Mouse (Mus musculus) urinary bladder, adult 18-20 months (tissue): ENCODE data around the gene Dctpp1.
"Not testable (repeated sequence)": the region's sequence is repeated elsewhere in the genome, so short reads cannot be mapped to it uniquely, and the experiment has no call there.

Experiments used
- DNase-seq, 2 experiments: peaks; one replicate each; pipeline ENCODE4 v3.0.0; 2022; ENCODE audit warnings: low spot score in 2 of 2, mixed read lengths in 2 of 2

The Dctpp1 gene

DNA sequence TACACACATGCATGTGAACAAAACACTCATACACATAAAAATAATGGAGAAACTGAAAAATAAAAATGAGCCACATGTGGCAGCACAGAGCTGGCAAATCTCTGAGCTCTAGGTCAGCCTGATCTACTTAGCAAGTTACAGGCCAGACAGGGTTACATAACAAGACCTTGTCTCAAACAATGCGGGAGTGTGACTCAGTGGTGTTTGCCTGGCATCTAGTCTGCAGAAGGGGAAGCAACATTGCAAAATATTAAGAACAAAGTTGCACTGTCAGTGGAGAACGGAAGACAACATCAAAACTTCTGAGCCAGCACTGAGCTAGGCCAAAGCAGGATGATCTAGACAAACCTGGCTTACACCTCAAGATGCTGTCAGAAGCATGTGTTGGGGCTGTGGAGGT lies 9.7 kb upstream of the Dctpp1 start:
- DNase-seq: no peak

DNA sequence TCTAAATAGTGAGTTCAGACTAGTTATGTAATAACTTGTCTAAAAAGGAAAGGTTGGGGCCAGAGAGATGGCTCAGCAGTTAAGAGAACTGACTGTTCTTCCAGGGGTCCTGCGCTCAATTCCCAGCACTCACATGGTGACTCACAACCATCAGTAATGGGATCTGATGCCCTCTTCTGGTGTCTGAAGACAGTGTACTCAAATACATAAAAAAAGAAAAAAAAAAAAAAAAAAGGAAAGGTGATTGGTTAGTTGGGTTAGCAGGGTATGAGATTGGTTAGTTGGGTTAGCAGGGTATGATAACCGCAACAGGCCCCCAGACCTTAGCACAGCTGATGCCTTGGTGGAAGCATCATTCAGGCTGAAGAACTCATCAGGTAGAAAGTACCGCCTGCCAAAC lies 3.0 kb upstream of the Dctpp1 start:
- DNase-seq: no peak

DNA sequence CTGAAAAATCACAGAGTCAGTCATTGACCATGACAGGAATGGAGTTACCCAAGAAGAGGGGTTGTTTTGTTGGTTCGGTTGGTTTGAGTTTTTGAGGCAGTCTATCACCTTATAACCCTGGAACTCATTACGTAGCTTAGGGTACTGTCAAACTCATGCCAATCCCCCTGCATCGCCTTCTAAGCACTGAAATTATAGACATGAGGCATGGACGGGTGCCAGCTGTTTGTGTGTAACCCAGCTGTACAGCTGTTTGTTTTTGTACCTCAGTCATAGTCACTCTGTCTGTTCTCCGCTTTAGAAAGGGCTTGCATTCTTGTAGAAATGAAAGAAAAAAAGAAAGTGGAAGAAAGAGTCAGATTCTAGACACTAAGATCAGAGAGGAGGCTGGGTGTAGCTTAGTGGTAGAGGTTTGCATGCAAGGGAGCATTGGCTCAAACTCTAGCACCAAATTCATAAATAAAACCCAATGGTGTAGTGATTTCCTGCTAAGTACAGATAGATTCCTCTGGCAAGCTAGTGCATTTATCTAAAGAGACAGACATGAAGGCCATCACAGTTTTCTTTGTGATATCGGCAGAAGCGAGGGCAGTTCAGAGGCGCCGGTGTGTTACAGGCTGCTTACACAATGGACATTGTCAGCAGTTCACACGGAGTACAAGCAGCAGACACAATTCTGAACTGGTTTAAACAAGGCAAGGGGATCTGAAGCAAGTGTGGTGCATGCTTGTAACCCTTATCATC lies 1.9 kb upstream of the Dctpp1 start:
- DNase-seq: no peak

DNA sequence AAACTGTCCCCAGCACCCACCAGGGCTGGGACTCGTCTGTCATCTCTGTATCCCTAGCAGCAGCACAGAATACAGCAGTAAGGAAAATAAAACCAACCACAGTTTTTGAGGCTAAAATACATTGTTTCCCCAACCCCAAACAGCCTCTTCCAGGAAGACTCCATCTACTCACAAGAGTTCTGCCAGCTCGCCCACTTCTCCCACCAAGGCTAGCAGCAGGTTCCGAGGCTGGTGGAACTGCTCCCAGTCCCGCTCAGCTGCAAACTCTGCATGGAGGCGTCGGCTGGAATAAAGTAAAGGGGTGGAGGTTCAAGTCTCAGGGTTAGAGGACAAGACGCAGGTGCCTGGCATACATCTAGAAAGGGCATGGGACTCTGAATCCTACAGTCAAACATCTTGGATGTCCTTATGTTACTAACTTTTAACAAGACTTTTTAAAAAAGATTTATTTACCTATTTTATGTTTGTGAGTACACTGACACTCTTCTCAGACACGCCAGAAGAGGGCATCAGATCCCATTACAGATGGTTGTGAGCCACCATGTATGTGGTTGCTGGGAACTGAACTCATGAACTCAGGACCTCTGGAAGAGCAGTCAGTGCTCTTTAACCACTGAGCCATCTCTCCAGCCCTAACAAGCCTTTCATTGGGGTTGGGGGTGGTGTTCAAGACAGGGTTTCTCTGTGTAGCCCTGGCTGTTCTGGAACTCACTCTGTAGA lies 1.2 kb downstream of the Dctpp1 start:
- no peak for DNase-seq

DNA sequence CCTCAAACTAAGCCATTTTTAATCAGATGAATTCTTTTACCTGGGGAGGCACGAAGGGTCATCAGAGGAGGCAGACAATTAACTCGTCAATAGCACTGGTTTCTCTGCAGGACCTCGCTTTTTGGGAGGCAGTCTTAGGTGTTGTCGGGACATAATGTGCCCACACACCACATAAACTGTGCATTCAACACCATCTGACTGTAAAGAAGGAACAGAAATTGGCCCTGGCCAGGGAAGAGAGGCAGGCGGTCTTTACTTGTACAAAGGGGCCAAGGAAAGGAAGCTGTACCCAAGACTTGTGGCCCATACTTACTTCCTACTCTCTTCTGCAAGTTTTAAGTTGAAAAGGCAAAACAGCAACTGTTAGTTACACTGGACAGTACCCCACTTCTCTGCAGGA lies 4.0 kb downstream of the Dctpp1 start:
- no peak for DNase-seq

DNA sequence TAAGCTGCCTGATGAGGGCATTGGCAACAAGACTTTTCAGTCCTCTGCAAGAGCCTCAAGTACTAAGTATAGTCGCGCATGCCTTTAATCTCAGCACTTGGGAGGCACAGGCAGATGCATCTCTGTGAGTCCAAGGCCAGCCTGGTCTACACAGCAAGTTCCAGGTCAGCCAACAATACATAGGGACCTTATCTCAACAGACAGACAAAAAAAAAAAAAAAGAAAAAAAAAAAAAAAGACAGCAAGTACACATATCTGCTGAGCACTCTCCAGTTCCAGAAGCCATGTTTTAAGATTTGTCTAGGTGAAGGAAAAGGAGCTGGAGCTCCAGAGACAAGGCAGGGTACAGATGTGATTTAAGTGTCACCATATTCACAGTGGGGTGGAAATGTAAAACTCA lies 4.5 kb downstream of the Dctpp1 start:
- no peak for DNase-seq

DNA sequence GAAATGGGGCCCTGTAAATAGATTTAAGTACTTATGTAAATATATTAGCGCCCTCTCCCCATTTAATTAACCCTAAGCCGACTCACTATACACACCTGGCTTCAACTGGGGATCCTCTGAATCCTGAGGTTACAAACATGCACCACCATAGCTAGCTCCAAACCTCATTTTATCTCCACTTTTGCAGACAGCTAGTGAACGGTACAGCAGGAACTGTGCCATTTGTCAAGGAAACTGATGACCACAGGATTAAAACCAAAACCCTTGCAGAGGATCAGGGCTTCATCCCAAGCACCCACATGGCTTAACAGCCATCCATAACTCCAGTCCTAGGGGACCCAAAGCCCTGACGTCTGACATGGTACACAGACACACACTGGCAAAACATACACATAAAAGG lies 5.5 kb downstream of the Dctpp1 start:
- DNase-seq: no peak

DNA sequence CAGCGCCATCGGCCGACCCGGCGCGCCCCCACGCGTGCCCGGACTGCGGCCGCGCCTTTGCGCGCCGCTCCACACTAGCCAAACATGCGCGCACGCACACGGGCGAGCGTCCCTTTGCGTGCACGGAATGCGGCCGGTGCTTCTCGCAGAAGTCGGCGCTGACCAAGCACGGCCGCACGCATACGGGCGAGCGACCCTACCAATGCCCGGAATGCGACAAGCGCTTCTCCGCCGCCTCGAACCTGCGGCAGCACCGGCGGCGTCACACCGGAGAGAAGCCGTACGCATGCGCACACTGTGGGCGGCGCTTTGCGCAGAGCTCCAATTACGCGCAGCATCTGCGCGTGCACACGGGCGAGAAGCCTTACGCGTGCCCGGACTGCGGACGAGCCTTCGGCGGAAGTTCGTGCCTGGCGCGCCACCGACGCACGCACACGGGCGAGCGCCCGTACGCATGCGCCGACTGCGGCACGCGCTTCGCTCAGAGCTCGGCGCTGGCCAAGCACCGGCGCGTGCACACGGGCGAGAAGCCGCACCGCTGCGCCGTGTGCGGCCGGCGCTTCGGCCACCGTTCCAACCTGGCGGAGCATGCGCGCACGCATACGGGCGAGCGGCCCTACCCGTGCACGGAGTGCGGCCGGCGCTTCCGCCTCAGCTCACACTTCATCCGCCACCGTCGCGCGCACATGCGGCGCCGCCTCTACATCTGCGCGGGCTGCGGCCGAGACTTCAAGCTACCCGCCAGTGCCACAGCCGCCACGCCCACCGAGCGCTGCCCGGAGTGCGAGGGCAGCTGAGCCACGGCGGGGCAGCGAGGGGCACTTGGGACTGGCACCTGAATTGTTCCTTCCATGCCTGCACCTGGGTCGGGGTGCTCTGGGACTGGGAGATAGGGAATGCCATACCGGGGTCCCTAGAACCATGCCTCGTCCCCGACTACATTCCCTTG lies 6.4 kb downstream of the Dctpp1 start:
- DNase-seq: peak; percentile 86 to 91

DNA sequence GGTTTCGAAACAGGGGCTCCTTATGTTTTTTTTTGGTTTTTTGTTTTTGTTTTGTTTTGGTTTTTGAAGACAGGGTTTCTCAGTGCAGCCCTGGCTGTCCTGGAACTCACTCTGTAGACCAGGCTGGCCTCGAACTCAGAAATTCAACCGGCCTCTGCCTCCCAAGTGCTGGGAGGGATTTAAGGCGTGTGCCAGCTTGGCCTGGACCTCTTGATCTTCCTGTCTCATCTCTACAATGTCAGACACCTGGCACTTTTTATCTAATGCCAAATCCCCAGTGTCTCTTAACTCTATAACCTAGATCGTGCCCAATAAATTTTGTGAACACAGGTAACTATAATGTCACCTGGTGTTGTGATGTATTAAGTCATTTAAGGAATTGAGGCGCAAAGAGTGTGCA lies 7.2 kb downstream of the Dctpp1 start:
- DNase-seq: no peak

DNA sequence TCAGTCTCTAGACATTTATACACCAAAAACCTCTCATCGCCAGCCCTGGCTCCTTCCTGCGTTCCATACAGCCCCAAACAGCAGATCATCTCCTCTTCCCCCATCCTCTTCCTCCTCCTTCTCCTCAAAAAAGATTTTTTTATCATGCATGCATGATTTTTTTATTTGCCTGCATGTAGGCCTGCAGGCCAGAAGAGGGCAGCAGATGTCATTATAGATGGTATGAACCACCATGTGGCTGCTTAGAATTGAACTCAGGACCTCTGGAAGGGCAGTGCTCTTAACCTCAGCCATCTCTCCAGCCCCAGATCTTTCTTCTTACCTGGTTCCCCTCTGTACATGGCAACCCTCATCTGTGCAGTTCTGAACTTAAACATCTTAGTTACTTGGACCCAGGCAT lies 8.1 kb downstream of the Dctpp1 start:
- no peak for DNase-seq

DNA sequence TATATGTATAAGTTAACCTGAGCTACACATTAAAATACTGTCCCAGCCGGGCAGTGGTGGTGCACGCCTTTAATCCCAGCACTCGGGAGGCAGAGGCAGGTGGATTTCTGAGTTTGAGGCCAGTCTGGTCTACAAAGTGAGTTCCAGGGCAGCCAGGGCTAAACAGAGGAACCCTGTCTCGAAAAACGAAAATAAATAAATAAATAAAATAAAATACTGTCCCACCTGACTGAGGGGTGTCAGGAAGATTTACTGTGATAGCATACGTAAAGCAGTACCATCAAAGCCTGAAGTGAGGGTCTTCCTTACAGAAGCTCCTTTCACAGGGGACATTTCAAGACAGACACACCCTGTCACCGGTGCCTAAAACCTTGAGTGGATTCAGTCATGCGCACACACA lies 10.0 kb downstream of the Dctpp1 start:
- DNase-seq: not testable (repeated sequence)

DNA sequence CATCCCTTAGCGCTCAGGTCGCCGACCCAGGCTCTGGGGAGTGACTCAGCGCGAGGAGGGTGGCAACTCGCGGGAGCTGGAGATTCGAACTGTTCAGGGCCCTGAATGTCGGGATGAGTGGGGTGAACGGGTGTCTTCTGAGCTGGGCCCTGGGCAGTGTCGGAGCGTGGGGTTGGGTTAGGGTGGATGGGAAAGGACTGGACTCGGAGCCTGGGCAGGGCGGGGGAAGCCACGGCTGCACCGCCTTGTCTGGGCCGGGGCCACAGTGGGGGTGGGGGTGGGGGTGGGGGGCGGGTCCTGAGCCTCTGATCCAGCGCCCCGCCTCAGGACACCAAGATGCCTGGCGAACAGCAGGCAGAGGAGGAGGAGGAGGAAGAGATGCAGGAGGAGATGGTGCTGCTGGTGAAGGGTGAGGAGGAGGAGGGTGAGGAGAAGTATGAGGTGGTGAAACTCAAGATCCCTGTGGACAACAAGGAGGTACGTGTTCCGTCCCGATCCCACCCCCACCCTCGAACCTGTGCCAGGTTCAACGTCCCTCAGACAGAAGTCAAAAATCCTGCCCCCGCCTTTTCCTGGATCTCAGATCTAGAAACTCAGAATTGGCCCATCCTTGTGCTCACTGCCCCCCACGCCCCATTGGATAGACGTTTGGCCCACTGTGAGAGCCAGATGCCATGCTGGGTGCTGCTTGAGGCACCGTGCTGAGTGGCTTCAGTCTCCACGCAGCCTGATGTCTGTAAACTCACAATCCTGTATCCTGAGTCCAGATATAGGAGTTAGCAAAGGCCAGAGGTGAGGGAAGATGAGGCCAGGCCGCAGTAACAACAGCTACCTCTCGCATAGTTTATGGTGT lies 15.6 kb downstream of the Dctpp1 start:
- DNase-seq: no peak

DNA sequence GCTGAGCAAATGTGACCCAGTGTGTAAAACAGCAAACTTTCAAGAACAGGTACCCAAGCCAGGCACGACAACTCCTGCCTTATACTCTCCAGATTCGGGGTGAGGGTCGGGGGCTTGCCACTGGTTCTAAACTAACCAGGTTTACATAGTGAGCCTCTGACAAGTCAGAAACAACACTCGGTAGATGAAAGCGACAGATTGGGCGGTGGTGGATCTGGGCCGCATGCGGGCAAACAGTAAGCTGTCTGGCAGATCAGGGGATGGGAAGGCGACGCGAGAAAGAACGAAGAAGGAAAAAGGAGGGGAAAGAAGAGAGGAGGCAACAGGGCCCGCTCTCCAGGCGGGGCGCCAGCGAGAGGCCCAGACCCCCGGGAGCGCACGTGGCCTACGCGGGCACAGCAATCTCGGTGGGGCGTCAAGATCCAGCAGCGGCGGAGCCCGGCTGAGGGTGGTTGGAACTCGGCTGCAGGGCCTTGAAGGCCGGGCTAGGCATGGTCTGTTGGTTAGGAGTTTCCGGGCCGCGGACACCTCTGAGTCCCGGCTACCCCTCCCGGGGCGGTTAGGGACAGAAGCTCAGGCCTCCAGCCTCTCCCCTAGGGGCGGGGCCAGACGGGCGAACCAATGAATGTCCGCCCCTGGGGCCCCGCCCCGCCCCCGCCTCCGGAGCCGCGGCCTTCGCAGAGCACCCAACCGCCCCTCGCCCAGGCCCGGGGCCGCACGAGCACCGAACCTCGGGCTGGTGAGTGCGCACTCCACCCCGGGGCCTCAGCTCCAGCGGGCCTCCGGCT lies 16.4 kb downstream of the Dctpp1 start, which contains the start of gene Zfp771:
TSS of gene Zfp771 (plus strand) at position 405 of the 788 bp plus-strand sequence.
- DNase-seq: peak; percentile 89 to 92

DNA sequence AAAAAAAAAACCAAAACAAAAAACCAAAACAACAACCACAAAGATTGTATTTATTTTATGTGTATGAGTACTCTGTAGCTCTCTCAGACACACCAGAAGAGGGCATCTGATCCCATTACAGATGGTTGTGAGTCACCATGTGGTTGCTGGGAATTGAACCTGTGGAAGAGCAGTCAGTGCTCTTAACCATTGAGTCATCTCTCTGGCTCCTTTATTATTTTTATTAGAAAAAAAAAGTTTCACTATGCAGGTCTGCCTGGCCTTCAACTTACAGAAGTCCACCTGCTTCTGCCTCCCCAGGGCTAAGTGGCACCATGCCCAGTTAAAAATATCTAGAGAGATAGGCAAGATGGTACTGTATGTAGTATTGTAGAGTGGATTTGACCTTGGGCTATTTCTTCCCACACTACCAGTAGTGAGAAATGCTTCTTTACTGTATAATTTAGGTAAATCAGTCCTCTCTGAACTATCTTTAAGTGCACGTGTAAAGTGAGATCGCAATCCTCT lies 17.1 kb downstream of the Dctpp1 start:
- no peak for DNase-seq

DNA sequence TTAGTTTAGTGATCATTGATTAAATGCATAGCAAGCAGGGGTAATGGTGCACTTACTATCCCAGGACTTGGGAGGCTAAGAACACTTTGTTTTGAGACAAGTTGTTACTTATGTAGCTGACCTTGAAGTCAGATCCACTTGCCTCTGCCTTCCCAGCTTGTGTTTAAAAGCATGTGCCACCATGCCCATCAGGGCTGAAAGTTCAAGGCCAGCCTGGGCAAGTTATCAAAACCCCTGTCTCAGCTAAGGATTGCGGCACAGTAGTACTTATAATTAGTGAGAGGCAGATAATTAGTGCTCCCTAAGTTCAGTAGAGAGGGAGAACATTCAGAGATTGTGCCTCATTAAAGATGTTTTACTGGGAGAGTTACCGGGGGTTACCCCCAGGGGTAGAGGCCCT lies 25.7 kb downstream of the Dctpp1 start:
- no peak for DNase-seq

DNA sequence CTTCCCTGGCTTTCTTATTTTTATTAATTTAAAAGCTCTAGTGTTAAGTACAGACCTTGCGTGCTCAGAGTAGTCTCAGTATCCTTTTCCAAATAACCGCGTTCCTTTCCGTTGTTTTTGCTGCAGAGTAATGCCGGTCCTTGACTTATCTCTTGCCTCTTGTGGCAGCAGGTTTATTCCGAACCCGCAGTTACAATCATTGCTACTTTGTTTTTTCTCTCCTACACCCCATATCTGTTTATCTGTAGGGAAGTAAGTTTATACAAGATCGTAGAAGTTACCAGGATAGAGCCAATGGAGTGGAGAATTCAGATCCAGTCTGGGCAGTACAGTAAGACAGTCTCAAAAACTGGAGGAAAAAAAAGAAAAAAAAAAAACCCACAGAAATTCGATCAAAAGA lies 26.7 kb downstream of the Dctpp1 start:
- DNase-seq: no peak

DNA sequence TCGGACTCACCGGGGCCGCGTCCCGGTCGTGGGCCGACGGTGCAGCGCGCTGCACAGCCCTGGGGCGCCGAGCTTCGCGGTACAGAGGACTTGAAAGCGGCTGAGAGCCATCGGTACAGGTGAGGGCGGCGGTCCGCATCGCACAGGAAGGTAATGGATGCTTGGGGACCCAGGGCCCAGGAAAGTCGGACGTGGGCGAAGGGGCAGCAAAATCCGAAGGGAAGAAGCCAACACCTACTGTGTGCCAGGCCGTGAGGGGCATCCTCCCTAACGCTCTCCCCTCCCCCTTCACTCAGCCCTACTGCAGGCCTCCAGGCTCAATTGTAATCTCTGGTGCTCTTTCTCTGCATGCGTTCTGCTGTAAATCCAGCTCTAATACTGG lies 27.1 kb downstream of the Dctpp1 start:
- no peak for DNase-seq

DNA sequence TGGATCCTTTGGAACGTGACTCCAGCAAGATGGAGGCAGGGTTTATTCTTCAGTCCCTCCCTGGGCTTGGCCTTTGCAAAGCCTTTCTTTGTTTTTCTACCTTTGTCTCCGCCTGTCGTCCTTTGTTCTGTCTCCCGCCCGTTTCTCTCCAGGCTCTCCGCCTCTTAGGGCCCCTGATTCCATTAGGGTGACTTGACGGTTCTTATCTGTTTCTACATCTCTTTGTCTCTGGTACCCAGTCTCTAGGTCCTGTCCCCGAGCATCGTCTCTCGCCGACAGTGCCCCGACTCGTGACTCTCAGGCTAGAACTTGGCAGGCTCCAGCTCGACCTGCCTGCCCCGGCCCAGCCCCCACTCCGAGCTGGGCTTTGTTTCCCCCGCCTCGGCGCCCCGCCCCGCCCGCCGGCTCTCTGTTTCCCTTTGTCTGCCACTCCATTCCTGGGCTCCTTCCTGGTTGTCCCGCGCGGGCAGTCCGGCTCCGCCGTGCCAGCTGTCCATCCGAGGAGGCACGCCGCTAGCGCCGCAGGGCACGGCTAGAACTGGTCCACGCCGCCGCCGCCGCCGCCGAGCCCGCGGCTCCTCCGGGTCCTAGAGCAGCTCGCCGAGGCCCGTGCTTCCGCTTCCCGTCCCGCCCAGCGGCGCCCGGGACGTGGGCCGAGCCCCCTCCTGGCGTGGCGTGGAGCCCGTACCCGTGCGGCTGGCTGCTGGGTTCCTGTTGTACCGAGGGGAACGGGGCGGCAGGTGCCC lies 27.7 kb downstream of the Dctpp1 start, which contains the start of the genes Zfp553 and Sept1:
TSS of gene Zfp553 (plus strand) at position 440 of the 746 bp plus-strand sequence.
TSS of gene Sept1 (minus strand) at position 509 of the 746 bp plus-strand sequence.
- DNase-seq: peak; percentile 75 to 88
